In the genomic region with DNA sequence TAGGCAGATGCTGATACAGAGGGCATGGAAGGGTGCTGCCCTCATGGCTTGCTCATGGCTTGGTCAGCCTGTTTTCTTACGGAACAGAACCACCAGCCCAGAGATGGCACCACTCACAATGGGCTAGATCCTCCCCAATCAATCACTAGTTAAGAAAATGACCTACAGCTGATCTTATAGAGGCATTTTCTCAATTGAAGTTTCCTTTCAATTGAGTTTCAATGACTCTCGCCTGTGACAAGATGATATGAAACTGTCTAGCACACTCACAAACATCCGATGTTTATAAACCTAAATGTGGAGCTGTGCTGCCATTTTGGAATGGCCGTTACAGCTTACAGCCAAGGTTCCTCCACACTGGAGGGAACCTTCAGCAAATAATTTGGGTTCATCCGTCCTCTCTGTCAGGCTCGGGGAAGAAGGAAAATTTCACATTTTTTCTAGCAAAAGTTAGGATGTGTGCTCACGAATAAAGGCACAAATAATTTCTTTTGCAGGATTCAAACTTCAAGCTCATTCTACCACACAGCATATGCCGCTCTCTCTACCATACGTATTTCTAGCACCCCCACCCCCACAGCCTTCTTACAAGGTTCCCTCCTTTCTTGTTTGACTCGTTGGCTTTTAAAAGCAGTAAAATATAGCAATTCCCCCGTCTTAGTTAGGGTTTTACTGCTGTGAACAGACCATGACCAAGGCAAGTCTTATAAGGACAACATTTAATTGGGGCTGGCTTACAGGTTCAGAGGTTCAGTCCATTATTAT, we compare ENCODE assay signal across 18 mouse cellular contexts. TPM values are rescaled to one million over a fixed set of nuclear protein-coding genes. Genes with fewer than 3 reads are reported as not detected.
"Had no signal": no experiment of that assay in that cellular context is flagged by ENCODE, and none has a peak within 500 bp of the region (broad histone marks: within the 10 kb centered on the region; RNA-seq: fewer than 3 reads in every experiment).

No protein-coding gene starts in this region.

- H3K27me3 ChIP-seq: limb, embryonic 12.5 days; limb, embryonic 15.5 days; midbrain, embryonic 13.5 days had no signal

- DNase-seq: kidney, adult 8-10 months; kidney, postnatal 14 days; layer of hippocampus, adult 9-11 months; liver, postnatal 0 days; lung, embryonic 14.5 days; thymus, postnatal 36 days had no signal

- H3K4me3 ChIP-seq: layer of hippocampus, adult 2 months; left cerebral cortex, adult 2 months; limb, embryonic 12.5 days; limb, embryonic 15.5 days; midbrain, embryonic 13.5 days had no signal

- ATAC-seq: intestine, postnatal 0 days; liver, postnatal 0 days; lung, postnatal 0 days; midbrain, embryonic 13.5 days; midbrain, embryonic 16.5 days had no signal

- H3K9ac ChIP-seq: limb, embryonic 12.5 days; limb, embryonic 15.5 days; liver, embryonic 14.5 days; liver, postnatal 0 days; lung, embryonic 14.5 days; midbrain, embryonic 13.5 days had no signal

- H3K4me2 ChIP-seq: limb, embryonic 12.5 days; limb, embryonic 15.5 days; liver, embryonic 11.5 days; lung, embryonic 14.5 days; midbrain, embryonic 13.5 days had no signal

- H3K27ac ChIP-seq: layer of hippocampus, adult 2 months; left cerebral cortex, adult 2 months; limb, embryonic 12.5 days; limb, embryonic 15.5 days; liver, embryonic 14.5 days; macrophage; midbrain, embryonic 13.5 days; stomach, postnatal 0 days had no signal

- H3K36me3 ChIP-seq: limb, embryonic 12.5 days; limb, embryonic 15.5 days; midbrain, embryonic 13.5 days had no signal

- H3K9me3 ChIP-seq: limb, embryonic 12.5 days; limb, embryonic 15.5 days; midbrain, embryonic 13.5 days had no signal

RNA-seq across cellular contexts. Expression of gene Cldn10, which starts 41.8 kb away (rescaled TPM):
- polyA plus RNA-seq: macrophage had no signal
